Mouse (Mus musculus): ENCODE measurements around the gene Klhl5. TPM values are rescaled to one million over a fixed set of nuclear protein-coding genes. Genes with fewer than 3 reads are reported as not detected.

The Klhl5 gene
- polyA plus RNA-seq (2014; fragmentation: Nextera tagmentation; extraction: Ambion mirVana) = 25.3 and 26.0 TPM in 2 replicates

DNA sequence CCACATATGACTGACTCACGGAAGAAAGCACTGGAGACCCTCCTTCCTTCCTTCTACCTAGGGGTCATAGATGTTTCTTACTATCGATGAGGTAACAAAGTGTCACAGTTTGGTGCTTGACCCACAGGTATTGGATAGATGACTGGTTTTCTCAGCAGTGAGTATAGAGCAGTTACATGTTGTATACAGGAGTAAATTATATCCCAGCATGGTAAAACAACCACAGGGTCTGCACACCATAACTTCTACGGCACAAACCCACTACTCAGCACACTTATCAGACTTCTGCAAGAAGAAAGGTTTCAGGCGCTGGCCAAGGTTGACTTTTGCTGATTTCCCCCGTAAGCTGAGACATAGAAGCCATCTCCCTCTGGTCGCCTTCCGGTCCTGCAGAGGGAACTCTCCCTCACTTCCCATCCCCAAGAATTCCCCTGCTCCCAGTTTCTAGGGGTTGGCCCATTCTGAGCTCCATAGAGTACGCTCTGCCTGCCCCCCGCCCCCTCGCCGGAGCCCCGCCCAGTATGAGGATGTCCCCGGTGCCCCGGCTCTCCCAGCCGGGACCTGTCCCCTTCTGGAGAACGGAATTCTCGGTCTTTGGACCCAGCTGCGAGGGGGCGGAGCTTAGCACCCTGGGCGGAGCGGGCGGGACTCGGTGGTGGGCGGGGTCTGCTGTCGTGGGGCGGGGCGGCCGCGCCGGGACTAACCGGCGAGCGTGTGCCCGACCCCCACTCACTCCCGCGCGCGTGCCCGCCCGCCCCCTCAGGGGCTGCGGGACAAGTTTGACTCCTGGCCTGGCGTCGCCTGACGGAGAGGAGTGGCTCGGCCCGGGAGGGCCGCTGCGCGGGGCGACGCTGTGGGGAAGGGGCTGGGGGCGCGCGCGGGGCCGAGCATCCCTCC, at the start of gene Klhl5:
Gene Klhl5, plus strand, starts transcription at position 664 of the 897 bp plus-strand sequence.
- Histone ChIP-seq H3K36me3 (ENCODE audit: control insufficient read depth, insufficient read depth, low read length) (no peaks in the 10 kb centered on the region), H3K9me3 (ENCODE audit: control insufficient read depth, low read length) (no peaks in the 10 kb centered on the region), H3K4me3 (ENCODE audit: low read depth, low read length) (peak within 1 kb of the TSS; percentile 62), H3K9ac (ENCODE audit: low read depth, low read length) (peak within 1 kb of the TSS; percentile 86), H3K27me3 (ENCODE audit: control insufficient read depth, insufficient read depth, low read length) (no peaks in the 10 kb centered on the region), H3K4me1 (replicated peaks; ENCODE audit: control insufficient read depth, insufficient read depth, low read length) (no peaks in the 10 kb centered on the region), H3K4me2 (replicated peaks; ENCODE audit: low read depth, low read length) (peak within 1 kb of the TSS; percentile 63), H3K27ac (ENCODE audit: low read depth, low read length) (peak within 1 kb of the TSS; percentile 48; the same call in 1 of the 2 replicates)
- peak; percentile 95 for ATAC-seq (ENCODE audit: low FRiP score)
- 3% methylated on average over 46 of the region's 56 CpGs for WGBS
- peak; percentile 93 for DNase-seq (ENCODE audit: low spot score)

DNA sequence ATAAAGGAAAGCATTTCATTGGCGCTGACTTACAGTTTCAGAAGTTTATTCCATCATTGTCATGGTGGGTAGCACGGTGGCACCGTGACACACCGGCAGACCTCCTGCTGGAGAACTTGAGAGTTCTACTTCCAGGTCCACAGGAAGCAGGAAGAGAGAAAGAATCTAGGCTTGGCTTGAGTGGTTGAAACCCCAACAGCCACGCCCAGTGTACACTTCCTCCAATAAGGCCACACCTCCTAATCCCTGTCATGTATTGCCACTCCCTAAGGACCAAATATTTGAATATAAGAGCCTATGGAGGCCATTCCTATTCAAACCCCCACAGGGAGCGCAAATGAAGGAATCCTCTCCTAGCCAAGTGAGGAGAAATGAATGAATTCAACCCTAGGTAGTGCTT, 49.7 kb upstream of the Klhl5 start:
- no peaks in the 10 kb centered on the region for H3K27me3 ChIP-seq (ENCODE audit: control insufficient read depth, insufficient read depth, low read length)
- DNase-seq (ENCODE audit: low spot score) (no peak), ATAC-seq (ENCODE audit: low FRiP score) (no peak)
- no peak overlapping the region for H3K4me3 ChIP-seq (ENCODE audit: low read depth, low read length)
- no peaks in the 10 kb centered on the region for H3K4me1 ChIP-seq (replicated peaks; ENCODE audit: control insufficient read depth, insufficient read depth, low read length)
- H3K27ac ChIP-seq (ENCODE audit: low read depth, low read length) = no peak overlapping the region
- no peaks in the 10 kb centered on the region for H3K9me3 ChIP-seq (ENCODE audit: control insufficient read depth, low read length)
- H3K4me2 ChIP-seq (replicated peaks; ENCODE audit: low read depth, low read length) = no peak overlapping the region
- WGBS = 95% methylated on average over 6 of the region's 6 CpGs
- H3K9ac ChIP-seq (ENCODE audit: low read depth, low read length) = no peak overlapping the region
- H3K36me3 ChIP-seq (ENCODE audit: control insufficient read depth, insufficient read depth, low read length) = no peaks in the 10 kb centered on the region

- Histone ChIP-seq H3K9me3 (ENCODE audit: control insufficient read depth, low read length) (no peaks in the 10 kb centered on the region), H3K27ac (ENCODE audit: low read depth, low read length) (no peak overlapping the region), H3K9ac (ENCODE audit: low read depth, low read length) (no peak overlapping the region), H3K27me3 (ENCODE audit: control insufficient read depth, insufficient read depth, low read length) (no peaks in the 10 kb centered on the region), H3K4me1 (replicated peaks; ENCODE audit: control insufficient read depth, insufficient read depth, low read length) (no peaks in the 10 kb centered on the region), H3K4me2 (replicated peaks; ENCODE audit: low read depth, low read length) (no peak overlapping the region), H3K36me3 (ENCODE audit: control insufficient read depth, insufficient read depth, low read length) (no peaks in the 10 kb centered on the region), H3K4me3 (ENCODE audit: low read depth, low read length) (no peak overlapping the region)
- no peak for DNase-seq (ENCODE audit: low spot score)
- WGBS = 76% methylated on average over 2 of the region's 2 CpGs
- ATAC-seq (ENCODE audit: low FRiP score) = no peak
Observed at GRCm38 (mm10) chr5:65059806-65060205, 47.5 kb upstream of the Klhl5 start.

DNA sequence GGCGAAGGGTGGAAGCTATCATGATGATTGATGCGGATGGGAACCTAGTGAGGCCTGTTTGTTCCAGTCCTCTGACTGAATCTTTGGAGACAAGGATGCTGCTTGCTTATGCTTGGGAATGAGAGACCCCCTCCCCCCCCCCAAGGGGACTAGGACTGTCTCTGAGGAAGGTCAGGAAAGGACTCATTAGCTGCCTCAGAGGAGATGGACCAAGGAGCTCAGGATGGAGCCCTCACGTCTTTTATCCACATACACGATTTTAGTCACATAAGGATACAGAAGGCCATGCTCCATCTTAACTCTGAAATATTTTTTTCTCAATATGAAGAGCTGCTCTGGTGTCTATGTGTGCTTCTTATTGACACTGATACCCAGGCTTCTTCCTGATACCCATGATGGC, 45.1 kb upstream of the Klhl5 start:
- no peak for DNase-seq (ENCODE audit: low spot score)
- WGBS = 91% methylated on average over 4 of the region's 4 CpGs

GRCm38 (mm10) chr5:65063266-65063665, 44.1 kb upstream of the Klhl5 start:
- no peaks in the 10 kb centered on the region for H3K9me3 ChIP-seq (ENCODE audit: control insufficient read depth, low read length)
- no peak overlapping the region for H3K27ac ChIP-seq (ENCODE audit: low read depth, low read length)
- H3K27me3 ChIP-seq (ENCODE audit: control insufficient read depth, insufficient read depth, low read length) = no peaks in the 10 kb centered on the region
- DNase-seq (ENCODE audit: low spot score) = no peak
- no peak overlapping the region for H3K4me2 ChIP-seq (replicated peaks; ENCODE audit: low read depth, low read length)
- H3K9ac ChIP-seq (ENCODE audit: low read depth, low read length) = no peak overlapping the region
- 75% methylated on average over 2 of the region's 2 CpGs for WGBS
- no peaks in the 10 kb centered on the region for H3K4me1 ChIP-seq (replicated peaks; ENCODE audit: control insufficient read depth, insufficient read depth, low read length)
- no peak overlapping the region for H3K4me3 ChIP-seq (ENCODE audit: low read depth, low read length)
- H3K36me3 ChIP-seq (ENCODE audit: control insufficient read depth, insufficient read depth, low read length) = no peaks in the 10 kb centered on the region
- no peak for ATAC-seq (ENCODE audit: low FRiP score)

More for the DNA sequence above, 45.1 kb upstream of the Klhl5 start:
- ATAC-seq (ENCODE audit: low FRiP score) = no peak
- no peaks in the 10 kb centered on the region for H3K9me3 ChIP-seq (ENCODE audit: control insufficient read depth, low read length)
- H3K4me2 ChIP-seq (replicated peaks; ENCODE audit: low read depth, low read length) = no peak overlapping the region
- H3K4me3 ChIP-seq (ENCODE audit: low read depth, low read length) = no peak overlapping the region
- no peaks in the 10 kb centered on the region for H3K27me3 ChIP-seq (ENCODE audit: control insufficient read depth, insufficient read depth, low read length)
- H3K27ac ChIP-seq (ENCODE audit: low read depth, low read length) = no peak overlapping the region
- no peaks in the 10 kb centered on the region for H3K36me3 ChIP-seq (ENCODE audit: control insufficient read depth, insufficient read depth, low read length)
- H3K9ac ChIP-seq (ENCODE audit: low read depth, low read length) = no peak overlapping the region
- no peaks in the 10 kb centered on the region for H3K4me1 ChIP-seq (replicated peaks; ENCODE audit: control insufficient read depth, insufficient read depth, low read length)

- no peak for ATAC-seq (ENCODE audit: low FRiP score)
- no peaks in the 10 kb centered on the region for H3K4me1 ChIP-seq (replicated peaks; ENCODE audit: control insufficient read depth, insufficient read depth, low read length)
- H3K9me3 ChIP-seq (ENCODE audit: control insufficient read depth, low read length) = no peaks in the 10 kb centered on the region
- H3K4me2 ChIP-seq (replicated peaks; ENCODE audit: low read depth, low read length) = no peak overlapping the region
- H3K36me3 ChIP-seq (ENCODE audit: control insufficient read depth, insufficient read depth, low read length) = no peaks in the 10 kb centered on the region
- DNase-seq (ENCODE audit: low spot score) = no peak
- 89% methylated on average over 6 of the region's 6 CpGs for WGBS
- no peaks in the 10 kb centered on the region for H3K27me3 ChIP-seq (ENCODE audit: control insufficient read depth, insufficient read depth, low read length)
- no peak overlapping the region for H3K9ac ChIP-seq (ENCODE audit: low read depth, low read length)
- H3K27ac ChIP-seq (ENCODE audit: low read depth, low read length) = no peak overlapping the region
- no peak overlapping the region for H3K4me3 ChIP-seq (ENCODE audit: low read depth, low read length)
Observed at GRCm38 (mm10) chr5:65068166-65068565, 39.2 kb upstream of the Klhl5 start.

GRCm38 (mm10) chr5:65069872-65070271, 37.5 kb upstream of the Klhl5 start:
- Histone ChIP-seq H3K36me3 (ENCODE audit: control insufficient read depth, insufficient read depth, low read length) (no peaks in the 10 kb centered on the region), H3K4me2 (replicated peaks; ENCODE audit: low read depth, low read length) (no peak overlapping the region)
- 74% methylated on average over 11 of the region's 11 CpGs for WGBS

GRCm38 (mm10) chr5:65071689-65072118, 35.6 kb upstream of the Klhl5 start:
- H3K9ac ChIP-seq (ENCODE audit: low read depth, low read length) = no peak overlapping the region
- no peak for DNase-seq (ENCODE audit: low spot score)
- H3K4me1 ChIP-seq (replicated peaks; ENCODE audit: control insufficient read depth, insufficient read depth, low read length) = no peaks in the 10 kb centered on the region
- no peak overlapping the region for H3K4me3 ChIP-seq (ENCODE audit: low read depth, low read length)
- 28% methylated on average over 6 of the region's 6 CpGs for WGBS
- H3K4me2 ChIP-seq (replicated peaks; ENCODE audit: low read depth, low read length) = no peak overlapping the region
- no peaks in the 10 kb centered on the region for H3K36me3 ChIP-seq (ENCODE audit: control insufficient read depth, insufficient read depth, low read length)
- H3K27ac ChIP-seq (ENCODE audit: low read depth, low read length) = no peak overlapping the region
- ATAC-seq (ENCODE audit: low FRiP score) = peak; percentile 49; the same call in 1 of the 2 replicates
- H3K9me3 ChIP-seq (ENCODE audit: control insufficient read depth, low read length) = no peaks in the 10 kb centered on the region
- no peaks in the 10 kb centered on the region for H3K27me3 ChIP-seq (ENCODE audit: control insufficient read depth, insufficient read depth, low read length)

More at GRCm38 (mm10) chr5:65069872-65070271, 37.5 kb upstream of the Klhl5 start:
- Histone ChIP-seq H3K27me3 (ENCODE audit: control insufficient read depth, insufficient read depth, low read length) (no peaks in the 10 kb centered on the region), H3K4me1 (replicated peaks; ENCODE audit: control insufficient read depth, insufficient read depth, low read length) (no peaks in the 10 kb centered on the region), H3K27ac (ENCODE audit: low read depth, low read length) (no peak overlapping the region), H3K9ac (ENCODE audit: low read depth, low read length) (no peak overlapping the region), H3K9me3 (ENCODE audit: control insufficient read depth, low read length) (no peaks in the 10 kb centered on the region), H3K4me3 (ENCODE audit: low read depth, low read length) (no peak overlapping the region)
- DNase-seq (ENCODE audit: low spot score) = no peak
- no peak for ATAC-seq (ENCODE audit: low FRiP score)

- WGBS = 73% methylated on average over 4 of the region's 4 CpGs
- no peaks in the 10 kb centered on the region for H3K9me3 ChIP-seq (ENCODE audit: control insufficient read depth, low read length)
- DNase-seq (ENCODE audit: low spot score) = no peak
- no peak overlapping the region for H3K4me3 ChIP-seq (ENCODE audit: low read depth, low read length)
- no peaks in the 10 kb centered on the region for H3K4me1 ChIP-seq (replicated peaks; ENCODE audit: control insufficient read depth, insufficient read depth, low read length)
- H3K4me2 ChIP-seq (replicated peaks; ENCODE audit: low read depth, low read length) = no peak overlapping the region
- no peaks in the 10 kb centered on the region for H3K27me3 ChIP-seq (ENCODE audit: control insufficient read depth, insufficient read depth, low read length)
- no peaks in the 10 kb centered on the region for H3K36me3 ChIP-seq (ENCODE audit: control insufficient read depth, insufficient read depth, low read length)
- H3K27ac ChIP-seq (ENCODE audit: low read depth, low read length) = no peak overlapping the region
- no peak for ATAC-seq (ENCODE audit: low FRiP score)
- no peak overlapping the region for H3K9ac ChIP-seq (ENCODE audit: low read depth, low read length)
Observed at GRCm38 (mm10) chr5:65073247-65073646, 34.1 kb upstream of the Klhl5 start.
